Mouse (Mus musculus): ENCODE measurements at regions not wholly inside any gene's neighbourhood (a gene's known extent, or its start where the extent isn't known, plus 50 kb on each side); places are given as distances from the start of the nearest gene placed in this dataset.

DNA sequence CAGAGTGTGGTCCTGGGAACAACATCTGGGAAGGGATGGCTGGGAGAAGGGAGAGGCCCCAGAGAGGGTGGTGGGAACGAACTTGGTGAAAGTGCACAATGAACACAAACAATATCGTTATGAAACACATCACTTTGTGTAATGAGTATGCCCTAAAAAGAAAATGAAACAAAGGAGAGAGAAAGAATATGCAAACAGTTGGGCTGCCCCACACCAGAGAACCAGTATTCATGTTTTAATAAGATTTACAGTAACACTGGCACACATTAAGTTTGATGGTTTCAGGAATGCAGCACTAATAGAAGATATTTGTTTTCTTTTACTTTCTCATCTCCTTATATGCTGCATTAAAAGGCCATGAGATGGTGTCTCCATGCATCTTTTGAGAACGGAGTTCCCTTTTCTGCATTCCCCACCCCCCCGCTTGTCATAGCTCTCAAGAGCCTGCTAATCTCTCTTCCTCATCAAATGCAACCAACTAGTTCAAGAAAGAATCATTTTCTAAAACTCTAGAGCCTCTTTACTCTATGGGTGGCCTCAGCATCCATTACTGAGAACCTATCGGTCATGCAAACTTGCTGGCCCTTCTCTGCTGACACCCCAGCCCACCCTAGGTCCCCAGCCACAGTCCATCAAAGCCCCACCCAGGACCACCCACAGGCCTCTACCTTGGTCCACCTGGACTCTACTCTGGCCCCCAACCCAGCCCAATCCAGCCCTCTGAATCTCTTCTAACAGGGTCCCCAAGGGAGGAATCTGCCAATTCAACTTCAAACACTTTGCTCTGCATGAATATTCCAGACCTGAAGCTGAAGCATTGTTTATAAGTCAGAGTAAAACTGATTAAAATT, 379.0 kb upstream of the Nrp1 start:
- no peak for DNase-seq (ENCODE audit: low spot score)

DNA sequence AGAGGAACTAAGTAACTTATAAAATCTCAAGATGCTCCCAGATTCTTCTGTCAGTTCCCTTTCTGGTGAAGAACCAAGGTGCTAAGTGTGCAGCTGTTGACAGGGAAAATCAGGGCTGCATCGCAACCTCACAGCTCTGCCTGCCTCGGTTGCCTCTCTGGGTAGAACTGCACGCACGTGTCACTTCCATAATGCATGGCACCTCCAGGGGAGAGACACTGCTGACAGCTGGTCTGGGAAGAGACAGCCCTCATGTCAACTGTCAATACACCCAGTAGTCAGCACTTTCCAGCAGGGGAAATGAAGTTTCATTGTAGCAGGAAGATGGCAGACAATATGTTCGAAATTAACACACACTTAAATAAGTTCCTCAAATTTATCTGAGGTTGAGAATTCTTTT, 376.2 kb upstream of the Nrp1 start:
- no peak for DNase-seq (ENCODE audit: low spot score)

DNA sequence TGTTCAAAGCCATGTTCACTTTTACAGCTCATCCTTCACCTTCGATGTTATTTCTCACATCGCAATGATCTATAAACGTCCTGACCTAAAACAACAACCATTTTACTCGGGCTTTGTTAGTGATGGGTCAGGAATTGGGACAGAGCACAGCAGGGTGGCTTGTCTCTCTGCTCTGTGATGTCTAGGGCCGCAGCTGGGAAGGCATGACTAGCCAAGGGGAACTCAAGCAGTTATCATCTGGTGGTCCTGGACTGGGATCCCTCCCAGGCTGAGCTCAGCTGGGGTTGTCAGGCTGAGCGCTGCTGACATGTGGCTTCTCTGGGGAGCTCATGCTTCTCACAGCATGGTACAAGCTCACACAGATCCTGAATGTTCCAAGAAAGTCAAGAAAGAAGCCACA, 372.8 kb upstream of the Nrp1 start:
- DNase-seq (ENCODE audit: low spot score), result no peak

DNA sequence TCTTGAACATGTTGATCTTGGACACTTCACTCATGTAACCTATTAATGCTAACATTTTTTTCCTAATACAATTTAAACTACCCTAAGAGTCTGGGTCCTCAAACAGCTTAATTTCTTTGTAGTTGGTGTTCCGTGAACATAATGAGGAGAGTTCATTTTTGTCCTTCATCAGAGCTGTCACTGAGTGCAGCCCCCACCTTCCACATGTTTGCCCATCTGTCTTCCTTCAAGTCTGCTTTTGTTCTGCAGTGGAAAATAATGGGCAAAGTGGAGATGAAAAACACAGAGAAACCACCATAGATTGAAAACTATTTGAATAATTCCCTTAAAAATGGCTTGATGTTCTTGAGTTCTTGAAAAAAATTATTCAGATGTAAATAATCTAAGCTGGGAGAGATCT, 369.5 kb upstream of the Nrp1 start:
- DNase-seq (ENCODE audit: low spot score), result peak; percentile 36

DNA sequence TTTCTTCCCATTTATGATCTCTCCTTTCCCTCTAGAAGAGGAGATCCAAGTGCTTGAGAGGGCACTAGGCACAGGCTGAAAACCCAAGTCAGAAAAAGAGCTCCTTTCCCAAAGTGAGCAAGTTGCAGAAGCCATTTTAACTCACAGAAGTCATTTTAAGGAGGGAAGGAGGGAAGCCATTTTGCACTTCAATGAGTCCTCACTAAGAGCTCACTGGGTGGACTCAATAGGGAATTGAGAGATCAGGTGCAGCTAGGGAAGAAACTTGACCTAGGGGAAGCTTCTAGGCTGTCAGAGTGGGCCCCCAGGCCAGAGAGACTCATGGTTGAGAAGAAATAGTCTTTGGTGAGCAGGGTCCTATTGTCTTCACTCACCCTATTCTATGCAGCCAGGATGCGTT, 363.5 kb upstream of the Nrp1 start:
- DNase-seq (ENCODE audit: low spot score), result no peak

DNA sequence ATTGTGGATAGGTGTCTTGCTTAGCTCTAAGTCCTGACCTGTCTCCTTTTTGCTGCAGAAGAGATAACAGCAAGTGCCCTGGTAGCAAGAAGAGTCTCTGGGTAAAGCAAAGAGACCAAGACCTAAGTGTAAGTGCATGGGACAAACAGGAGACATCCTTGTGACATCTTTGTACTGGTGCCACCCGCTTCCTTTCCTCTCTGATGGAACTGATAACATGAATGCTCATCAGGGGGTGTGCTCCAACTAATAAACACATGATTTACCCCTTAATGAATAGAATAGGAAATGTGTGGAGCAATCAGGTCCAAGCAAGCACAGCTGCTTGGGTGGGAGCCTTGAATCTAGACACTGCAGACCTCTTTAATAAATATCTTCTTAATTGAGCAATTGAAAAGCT, 362.9 kb upstream of the Nrp1 start:
- no peak for DNase-seq (ENCODE audit: low spot score)

DNA sequence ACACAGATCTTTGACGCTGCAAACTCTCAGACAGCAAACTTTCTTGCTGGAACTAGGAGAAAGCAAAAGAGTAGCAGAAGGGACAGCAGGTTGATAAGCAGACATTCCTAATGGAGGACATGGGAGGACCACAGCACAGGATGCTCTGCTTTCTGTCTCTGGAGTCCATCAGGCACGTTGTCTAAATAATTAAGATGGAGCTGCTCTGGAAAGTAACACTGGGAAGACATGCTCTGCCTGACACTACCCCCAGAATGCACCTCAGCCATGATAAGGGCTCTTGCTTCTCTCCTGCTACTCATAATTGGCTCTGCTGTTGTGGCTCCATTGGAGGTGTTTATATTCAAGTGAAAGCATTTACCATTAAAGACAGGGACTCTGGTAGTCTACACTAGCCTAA, 356.0 kb upstream of the Nrp1 start:
- DNase-seq (ENCODE audit: low spot score), result no peak

DNA sequence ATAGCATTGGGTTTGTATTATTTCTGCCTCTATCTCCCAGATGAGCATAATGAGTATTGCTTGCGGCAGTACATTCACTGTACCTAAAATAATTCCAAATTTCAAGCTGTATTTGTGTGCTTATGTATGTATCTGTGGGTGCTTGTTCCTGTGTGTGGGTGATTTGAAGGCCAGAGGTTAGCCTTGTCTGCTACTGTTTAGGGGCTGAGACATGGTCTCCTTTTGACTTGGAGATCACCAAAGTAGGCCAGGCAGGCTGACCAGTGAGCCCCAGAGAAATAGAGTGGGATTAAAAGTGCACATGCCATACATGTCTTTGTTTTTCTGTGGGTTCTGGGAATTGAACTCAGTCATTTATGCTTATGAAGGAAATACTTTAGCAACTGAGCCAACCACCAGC, 355.6 kb upstream of the Nrp1 start:
- no peak for DNase-seq (ENCODE audit: low spot score)

DNA sequence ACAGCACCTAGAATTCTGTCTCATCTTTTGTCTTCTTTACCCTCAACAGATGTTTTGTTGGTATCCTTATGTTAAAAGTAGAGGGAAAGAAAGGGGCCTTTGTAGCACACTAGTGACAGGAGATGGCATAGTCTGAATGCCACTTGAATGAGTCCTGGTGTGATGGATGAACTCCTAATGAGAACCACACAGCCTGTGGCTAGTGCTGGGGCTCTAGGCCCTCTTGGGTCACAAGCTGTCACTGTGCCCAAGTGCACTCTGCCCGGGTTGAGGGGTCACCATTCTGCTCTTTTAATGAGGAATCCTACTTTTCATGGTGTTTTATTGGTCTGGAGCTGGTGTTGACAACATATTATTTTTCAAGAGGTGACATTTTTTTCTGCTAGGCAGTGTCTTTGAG, 355.0 kb upstream of the Nrp1 start:
- DNase-seq (ENCODE audit: low spot score), result no peak

DNA sequence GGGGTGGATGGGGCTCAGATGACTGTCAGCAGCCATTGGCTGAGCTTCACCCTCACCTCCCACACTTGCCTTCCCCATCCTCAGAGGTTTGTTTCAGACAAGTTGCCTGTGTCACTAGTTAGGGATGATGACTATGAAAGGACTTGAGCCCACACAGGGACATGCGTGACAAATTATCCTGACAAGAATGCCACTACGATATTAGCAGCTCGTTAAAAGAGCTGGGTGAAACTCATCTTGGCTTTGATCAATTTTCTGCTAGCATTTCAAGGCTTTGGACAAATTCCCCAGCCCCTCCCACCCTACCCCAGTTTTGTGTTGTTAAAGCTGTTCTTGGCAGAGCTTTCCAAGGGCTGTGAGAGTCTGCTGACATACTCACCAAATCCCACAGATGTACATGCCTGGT, 354.5 kb upstream of the Nrp1 start:
- DNase-seq (ENCODE audit: low spot score), result no peak

DNA sequence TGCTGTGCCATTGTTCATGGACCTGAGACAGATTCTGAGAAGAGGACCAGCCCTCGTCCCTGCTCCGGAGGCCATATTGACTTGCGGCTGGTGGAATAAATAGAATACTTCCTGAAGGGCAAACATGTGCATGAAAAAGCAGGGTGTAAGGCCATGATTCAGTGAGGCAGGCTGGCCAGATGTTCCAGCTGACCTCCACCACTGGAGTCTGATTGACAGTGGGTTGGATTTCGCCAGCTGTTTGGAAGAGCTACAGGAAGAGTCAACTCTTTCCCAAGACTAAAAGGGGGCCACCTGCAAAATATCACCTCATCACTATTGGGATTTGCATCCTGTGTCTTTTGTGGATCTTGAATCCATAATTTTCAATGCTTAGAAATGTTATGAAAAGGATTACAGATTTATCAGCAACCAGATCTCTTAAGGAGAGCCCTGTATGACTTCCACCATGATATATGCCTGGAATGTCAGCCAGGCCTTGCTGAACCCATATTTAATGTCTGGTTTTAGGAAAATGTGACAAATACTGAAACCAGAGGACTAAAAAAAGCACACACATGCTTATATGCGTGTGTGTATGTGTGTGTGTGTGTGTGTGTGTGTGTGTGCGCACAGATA, 348.9 kb upstream of the Nrp1 start:
- no peak for DNase-seq (ENCODE audit: low spot score)

DNA sequence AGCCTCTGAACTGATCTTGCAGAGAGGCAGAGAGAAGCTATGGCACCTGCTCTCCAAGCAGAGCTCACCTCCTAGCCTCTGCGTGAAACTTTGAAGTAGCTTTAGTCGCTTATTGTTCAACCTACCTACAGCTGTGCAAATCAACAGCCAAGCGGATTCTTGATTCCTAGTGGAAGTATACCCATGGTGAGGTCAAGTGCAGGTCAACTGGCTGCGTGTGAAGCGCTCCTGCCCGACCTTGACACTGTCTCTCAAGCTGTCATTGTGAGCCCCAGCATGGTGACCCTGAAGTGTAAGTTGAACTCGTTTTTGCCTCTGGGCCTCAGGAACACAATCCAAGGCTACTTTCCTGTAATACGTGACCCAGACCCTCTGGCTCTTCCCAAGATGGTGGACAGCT, 341.2 kb upstream of the Nrp1 start:
- no peak for DNase-seq (ENCODE audit: low spot score)

DNA sequence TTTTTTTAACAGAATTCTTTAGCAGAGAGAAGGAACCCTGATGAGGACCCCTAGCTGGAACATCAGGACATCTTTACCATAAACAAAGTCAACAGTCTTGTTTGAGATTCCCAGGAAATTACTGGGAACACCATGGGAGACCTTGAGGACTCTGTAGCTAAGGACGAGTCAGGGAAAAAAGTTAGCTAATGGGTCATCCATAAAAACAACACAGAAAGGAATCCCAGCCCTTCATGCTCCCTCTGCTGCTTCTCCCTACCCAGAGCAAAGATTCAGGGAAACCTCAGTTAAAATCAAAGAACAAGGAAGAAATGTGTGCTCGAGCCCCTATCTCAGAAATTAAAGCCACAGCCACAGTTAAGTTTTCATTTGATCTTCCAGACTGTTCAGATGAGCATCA, 334.7 kb upstream of the Nrp1 start:
- DNase-seq (ENCODE audit: low spot score), result no peak

DNA sequence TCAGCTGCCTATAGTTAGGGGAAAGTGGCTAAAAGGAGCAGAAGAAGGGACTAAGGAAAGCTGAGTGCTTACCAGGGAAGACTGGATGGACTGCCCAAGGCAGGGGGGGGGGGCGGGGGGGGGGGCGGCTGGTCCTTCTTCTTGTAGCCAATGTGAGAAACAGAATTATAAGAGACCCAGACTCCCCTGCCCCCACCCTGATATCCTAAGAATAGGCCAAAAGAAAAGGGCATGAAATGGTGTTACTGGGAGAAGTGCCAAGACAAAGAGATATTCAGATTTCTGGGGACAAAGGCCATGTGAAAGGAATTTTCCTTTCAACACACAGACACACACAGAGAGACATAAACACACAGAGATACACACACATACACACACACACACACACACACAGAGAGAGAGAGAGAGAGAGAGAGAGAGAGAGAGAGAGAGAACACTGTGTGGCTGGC, 333.6 kb upstream of the Nrp1 start:
- no peak for DNase-seq (ENCODE audit: low spot score)

DNA sequence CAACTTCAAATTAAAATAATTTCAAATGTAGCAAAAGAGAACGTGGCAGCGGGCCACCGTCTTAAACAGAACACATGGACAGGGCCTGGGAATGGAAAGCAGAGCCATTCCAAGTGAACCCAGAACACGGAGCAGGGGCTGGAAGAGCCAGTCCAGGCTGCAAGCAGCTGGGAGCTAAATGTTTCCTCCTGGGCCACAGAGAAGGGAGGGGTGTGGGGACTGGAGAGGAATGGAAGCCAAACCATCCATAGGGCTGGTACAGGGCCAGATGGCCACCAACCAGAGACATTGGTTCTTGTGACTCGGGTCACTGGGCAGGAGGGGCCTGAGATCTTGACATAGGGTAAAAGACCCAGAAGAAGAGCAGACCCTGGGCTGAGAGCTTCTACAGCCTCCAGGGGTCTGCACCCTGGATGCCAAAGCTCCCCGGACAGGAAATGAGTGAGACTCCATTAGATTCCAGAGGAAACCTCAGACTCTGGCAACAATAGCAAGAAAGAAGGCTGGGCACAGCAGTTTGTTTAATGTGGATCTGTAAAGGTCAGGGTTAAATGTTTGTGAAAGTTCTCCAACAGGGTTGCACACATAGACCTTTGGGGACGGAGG, 333.1 kb upstream of the Nrp1 start:
- DNase-seq (ENCODE audit: low spot score), result no peak

DNA sequence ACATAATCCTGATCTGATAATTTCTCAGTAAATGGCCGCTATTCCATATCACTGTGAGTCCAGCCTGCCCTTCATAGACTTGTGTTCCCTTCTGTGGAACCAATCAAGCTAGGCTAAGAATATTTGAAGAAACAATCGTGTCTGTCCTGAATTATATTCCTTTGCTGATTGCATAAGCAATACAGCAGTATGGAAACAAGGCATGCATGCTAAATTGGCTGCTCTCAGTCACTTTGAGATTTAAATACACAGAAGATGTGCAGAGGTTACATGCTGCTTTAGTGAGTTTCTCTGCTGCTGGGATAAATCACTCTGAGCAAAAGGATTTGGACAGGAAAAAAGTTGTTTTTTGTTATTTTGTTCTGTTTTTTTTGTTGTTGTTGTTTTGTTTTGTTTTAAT, 331.4 kb upstream of the Nrp1 start:
- DNase-seq (ENCODE audit: low spot score), result no peak

DNA sequence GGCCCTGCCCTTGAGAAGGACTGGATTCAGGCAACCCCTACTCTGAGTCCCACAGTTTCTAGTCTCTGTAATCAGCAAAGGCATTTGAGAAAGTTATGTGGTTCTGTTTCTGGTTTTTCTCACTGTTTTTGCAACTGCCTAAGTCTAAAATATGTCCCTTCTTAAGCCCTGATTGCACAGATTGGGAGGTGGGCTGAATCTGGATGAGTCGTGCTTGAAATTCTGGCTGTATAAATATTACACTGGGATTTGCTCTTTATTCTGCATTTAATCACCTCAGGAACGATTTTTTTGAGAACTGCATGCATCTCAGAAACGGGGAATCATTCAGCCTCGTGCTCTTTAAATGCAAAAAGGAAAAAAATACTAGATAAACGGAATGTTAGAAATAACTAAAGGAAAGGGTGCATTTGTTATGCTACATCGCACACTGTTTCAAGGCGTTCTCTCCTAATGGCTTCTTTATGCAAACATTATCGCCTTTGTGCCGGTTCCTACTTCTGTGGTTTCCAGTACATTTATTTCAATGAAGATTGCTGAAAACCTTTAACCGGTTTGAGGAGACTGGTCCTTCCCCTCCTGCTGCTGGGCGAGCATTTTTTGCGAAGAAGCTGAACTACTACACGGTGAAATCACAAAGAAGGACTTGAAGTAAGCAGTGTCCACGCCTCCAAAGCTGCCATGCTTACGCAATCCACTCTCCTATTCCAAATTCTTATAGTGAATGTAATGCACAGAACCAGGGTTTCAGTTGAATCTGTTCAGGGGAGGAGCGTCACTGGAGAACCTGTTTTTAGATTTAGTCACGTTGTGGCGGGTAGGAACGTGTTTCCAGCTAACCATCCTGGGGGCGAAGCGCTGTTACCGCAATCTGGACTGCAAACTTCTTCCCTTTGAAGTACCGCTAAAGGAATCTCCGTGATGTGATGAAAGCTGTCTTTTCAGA, 327.8 kb upstream of the Nrp1 start:
- DNase-seq (ENCODE audit: low spot score), result peak; percentile 52

DNA sequence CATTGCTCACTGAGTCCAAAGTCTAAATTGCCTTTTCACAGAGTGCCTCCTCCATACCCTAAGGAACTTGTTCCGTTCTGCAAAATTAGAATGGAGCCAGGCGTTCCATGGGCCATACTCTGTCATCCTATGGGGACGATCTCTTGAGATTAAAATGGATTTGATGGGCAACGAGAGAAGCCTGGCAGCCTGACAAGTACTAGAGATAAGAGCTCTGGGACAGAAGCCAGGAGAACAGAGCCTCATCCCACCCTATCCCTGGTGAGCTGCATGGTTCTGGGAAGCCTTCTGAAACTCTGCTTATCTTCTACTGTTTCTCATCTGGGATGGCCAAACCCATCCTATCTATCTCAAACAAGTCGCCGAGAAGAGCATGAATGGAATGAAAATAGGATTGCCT, 324.3 kb upstream of the Nrp1 start:
- DNase-seq (ENCODE audit: low spot score), result no peak

DNA sequence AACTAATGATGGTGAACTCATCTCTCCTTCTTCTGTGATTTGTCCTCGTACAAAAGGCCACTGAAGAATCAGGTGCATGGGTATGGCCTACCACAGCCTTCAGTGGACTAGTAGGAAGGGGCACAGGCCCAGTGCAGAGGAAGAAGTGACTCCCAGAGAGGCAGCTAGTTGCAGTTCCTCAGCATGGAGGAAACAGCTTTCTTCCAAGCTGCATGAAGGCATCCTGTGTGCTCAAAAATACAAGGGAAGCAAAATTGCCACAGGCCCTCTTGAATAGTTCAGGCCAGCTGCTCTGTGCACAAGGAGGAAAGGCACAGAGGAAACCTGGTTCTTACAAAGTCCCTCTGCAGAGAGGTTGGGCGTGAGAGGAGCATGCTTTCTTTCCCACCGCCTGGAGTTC, 322.7 kb upstream of the Nrp1 start:
- DNase-seq (ENCODE audit: low spot score), result no peak

DNA sequence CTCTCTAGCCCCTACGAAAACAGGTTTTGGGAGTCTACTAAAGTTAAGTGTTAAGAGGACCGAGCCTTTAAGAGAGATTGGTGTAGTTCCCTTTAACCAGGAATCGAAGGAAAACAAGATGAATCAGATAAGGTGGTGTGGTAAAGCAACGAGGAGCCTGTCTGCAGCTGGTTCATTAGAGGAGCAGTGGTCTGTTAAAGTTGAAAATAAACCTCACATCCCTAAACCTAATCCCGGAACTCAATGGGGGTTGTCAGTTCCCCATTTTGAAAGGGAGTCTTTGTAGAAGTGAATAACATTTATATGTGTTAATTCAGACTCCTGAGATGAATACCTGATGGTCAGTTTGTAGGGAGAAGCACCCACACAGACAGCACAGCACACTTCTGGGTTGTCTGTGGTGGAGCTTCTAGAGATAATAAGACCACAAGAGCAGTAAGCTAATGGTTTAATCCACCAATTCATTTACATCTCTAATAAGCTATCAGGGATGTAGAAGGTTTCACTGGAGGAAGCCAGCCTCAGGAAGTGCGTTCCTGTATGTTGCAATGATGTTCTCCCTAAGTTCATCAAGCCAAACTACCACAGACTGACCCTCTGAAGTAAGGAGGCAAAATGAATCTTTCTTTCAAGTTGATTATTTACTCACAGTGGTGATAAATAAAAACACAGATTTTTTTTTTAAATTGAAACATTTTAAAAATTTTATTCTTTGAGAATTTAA, 318.9 kb upstream of the Nrp1 start:
- no peak for DNase-seq (ENCODE audit: low spot score)

DNA sequence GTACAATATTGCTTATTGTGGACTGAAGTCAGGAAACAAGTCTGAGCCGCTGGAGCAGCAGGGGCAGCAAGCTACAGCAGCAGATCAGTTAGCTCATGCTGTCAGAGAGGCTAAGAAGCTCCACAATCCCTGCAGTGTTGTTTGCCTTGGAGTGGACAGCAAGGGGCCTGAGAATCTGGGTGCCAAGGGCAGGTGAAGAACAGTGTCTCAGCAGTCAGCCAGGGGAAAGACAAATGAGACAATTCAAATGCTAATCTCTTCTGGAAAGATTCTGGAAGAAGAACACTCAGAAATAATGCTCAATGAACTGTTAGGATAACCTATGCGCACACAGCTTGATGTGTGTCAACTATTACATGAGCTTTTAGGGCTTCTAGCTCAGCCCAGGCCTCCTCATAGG, 315.5 kb upstream of the Nrp1 start:
- DNase-seq (ENCODE audit: low spot score), result no peak

DNA sequence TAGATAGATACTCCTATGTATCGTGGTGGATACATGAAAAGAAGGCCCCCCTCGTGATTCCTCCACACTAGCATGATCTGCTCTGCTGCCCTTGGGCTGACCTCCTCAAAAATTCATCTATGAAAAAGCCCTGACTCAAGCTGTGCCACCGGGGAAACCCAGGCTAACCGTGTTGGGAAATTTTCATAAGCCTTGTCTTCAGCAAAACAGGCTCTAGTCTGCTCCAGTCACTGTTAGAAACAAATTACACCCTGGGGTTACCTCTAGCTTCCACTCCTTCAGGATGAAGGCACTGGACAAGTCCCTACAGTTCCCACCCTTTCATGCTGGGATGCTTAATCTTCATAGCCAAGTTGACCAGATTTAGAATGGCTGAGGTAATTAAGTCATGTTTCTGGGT, 315.0 kb upstream of the Nrp1 start:
- no peak for DNase-seq (ENCODE audit: low spot score)

Data from layer of hippocampus, adult 9-10 months (tissue).